Mouse (Mus musculus): ENCODE measurements around the gene Tbc1d4.
"Not testable (repeated sequence)": the region's sequence is repeated elsewhere in the genome, so short reads cannot be mapped to it uniquely, and the experiment has no call there.

The Tbc1d4 gene

GRCm38 (mm10) chr14:101595301-101596080 lies 13.5 kb downstream of the Tbc1d4 start:
- no peak for DNase-seq (ENCODE audit: low spot score in 2 of 2)

GRCm38 (mm10) chr14:101594001-101594400 lies 15.0 kb downstream of the Tbc1d4 start:
- no peak for DNase-seq (ENCODE audit: low spot score in 2 of 2)

- DNase-seq (ENCODE audit: low spot score in 2 of 2): no peak
Observed at GRCm38 (mm10) chr14:101593340-101593739, 15.7 kb downstream of the Tbc1d4 start.

GRCm38 (mm10) chr14:101591101-101591500 lies 17.9 kb downstream of the Tbc1d4 start:
- no peak for DNase-seq (ENCODE audit: low spot score in 2 of 2)

DNA sequence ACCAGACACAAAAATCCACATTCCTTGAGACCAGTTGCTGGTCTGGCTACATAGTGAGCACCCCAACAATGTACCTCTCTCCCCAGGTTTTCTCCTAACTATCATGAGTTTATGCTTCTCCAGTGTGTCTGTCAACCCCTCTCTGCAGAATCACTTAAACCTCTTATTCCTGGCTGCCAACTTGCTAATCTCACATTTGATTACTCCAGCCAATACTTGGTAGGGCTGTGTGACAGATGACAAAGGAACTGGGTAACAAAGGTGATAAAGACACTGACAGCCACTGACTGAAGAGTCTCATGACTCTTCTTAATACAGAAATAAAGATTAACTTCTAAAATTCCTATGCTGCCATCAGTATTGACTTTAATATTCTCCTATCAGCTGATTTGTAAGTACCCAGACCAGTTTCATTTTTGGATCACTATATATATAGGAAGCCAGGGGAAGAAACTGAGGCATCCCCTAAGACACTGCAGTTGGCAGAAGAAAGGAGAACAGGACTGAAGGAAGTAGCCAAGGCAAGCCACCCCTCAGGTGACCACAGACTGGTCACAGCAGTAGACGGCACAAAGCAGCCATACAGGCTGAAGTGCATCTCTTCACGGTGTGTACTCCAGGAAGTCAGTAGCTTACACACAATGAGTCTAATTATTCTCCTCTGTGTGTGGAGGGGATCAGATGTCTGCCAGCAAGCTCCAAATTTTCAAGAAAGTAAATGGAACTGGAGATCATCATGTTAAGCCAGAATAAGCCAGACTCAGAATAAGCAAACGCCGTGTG lies 20.6 kb downstream of the Tbc1d4 start:
- not testable (repeated sequence) for DNase-seq (ENCODE audit: low spot score in 2 of 2)

DNA sequence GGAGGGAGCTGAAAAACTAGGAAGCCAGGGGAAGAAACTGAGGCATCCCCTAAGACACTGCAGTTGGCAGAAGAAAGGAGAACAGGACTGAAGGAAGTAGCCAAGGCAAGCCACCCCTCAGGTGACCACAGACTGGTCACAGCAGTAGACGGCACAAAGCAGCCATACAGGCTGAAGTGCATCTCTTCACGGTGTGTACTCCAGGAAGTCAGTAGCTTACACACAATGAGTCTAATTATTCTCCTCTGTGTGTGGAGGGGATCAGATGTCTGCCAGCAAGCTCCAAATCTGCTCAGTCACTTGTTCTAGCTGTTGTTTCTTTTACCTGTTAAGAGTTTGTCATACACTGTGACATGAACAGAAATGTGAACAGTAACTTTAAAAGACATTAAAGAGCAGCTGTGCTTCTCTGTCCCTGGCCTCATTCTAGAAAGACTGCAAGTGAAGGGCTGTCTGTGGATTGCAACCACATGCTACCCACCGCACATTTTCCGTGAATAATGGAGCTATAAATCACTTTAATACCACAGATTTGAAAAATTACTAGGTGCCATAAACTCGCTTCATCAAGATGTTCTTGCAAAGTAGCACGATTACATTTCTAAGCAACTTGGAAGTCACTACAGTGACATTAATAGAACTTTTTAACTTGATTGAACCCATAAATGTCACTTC lies 21.5 kb downstream of the Tbc1d4 start:
- not testable (repeated sequence) for DNase-seq (ENCODE audit: low spot score in 2 of 2)

- DNase-seq (ENCODE audit: low spot score in 2 of 2): no peak
Observed at GRCm38 (mm10) chr14:101586096-101586495, 22.9 kb downstream of the Tbc1d4 start.

DNA sequence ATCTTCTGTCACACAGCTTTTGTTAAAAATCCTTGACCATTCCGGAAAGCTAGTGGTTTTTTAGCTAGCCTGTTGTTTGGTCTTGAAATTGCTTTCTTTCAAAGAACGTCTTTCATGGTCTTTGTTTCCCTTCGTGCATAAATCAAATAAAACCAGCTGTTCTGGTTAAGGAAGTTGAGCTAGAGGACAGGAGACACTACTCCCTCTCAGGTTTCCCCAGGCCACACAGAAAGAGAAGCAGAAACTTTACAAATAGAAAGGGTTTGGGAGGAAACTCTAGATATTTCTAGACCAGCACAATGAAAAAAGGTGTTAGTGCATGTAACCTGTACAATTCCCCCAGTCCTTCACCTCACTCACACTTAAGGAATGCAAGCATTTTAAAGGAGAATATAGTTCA lies 33.3 kb downstream of the Tbc1d4 start:
- no peak for DNase-seq (ENCODE audit: low spot score in 2 of 2)

DNA sequence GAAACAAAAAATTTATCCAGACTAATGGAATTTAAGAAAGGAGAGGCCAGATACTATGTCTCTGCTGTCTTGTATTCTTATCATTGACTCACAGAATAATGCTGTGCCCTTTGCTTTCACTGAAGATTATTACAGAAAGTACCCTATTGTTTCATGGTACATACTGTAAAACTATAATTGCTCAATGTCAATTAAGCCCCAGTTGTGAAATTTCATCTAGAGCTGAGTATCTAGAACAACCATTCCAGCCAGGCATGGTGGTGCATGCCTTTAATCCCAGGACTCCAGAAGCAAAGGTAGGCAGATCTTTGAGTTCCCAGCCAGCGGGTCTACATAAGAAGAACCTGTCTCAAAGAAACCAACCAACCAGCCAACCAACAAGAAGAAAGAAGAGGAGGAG lies 34.5 kb downstream of the Tbc1d4 start:
- DNase-seq (ENCODE audit: low spot score in 2 of 2): no peak

DNA sequence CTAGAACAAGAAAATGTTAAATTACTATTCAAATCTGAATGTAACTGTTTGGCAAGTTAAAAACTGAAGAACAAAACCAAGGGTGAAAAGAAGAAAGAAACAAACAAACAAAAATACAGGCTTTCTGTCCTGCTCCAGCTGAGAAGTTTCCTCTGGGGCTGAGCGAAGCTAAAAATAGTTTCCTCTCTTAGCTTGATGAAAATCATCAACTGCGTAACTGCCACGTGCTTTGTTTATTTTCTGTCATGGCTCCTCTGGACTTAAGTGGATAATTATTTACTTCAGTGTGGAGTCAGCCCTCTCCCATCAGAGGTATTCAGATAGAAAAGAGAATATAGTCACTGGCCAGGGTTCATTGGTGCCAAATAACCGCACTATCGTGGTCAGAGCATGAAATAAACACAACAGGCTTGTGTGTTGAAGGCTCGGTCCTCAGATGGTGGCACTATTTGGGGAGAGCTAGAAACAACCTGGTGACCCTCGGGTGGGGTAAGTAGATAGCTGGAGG lies 35.8 kb downstream of the Tbc1d4 start:
- DNase-seq (ENCODE audit: low spot score in 2 of 2): no peak

DNA sequence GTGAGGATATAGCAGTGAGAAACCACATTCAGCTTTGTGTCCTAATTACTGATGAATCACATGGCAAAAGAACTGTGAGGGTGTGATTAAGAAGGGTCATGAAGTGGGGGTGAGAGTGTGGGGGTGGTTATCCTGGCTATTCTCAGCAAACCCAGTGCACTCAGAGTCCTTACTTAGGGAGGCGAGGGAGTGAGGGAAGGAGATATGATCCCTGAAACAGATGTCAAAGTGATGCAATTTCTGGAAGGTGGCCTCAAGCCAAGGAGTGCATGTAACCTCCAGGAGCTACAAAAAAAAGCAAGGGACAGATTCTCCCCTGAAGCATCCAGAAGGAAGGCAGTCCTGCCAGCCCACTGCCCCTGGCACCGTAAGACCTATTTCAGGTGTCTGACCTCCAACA lies 40.2 kb downstream of the Tbc1d4 start:
- no peak for DNase-seq (ENCODE audit: low spot score in 2 of 2)

- DNase-seq (ENCODE audit: low spot score in 2 of 2): no peak
Observed at GRCm38 (mm10) chr14:101566717-101567116, 42.3 kb downstream of the Tbc1d4 start.

DNA sequence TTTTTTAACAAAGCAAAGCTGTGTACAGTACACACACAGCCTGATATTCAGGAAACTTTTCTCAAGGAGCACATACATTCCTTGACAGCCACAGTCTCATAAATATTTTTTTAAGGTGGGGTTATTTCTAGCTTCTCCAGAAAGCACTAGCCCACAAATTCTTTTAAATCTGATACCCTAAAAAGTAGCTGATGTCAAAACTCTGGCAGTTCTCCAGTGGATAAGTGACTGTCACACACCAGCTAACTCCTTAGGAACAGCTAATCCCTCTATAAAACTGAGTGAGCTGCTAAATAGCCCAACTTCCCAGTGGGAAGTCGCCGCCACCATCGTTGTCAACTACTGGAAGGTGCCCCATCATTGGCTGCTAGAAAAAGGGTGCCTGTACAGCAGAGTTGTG lies 43.3 kb downstream of the Tbc1d4 start:
- no peak for DNase-seq (ENCODE audit: low spot score in 2 of 2)

GRCm38 (mm10) chr14:101561251-101561701 lies 47.7 kb downstream of the Tbc1d4 start:
- no peak for DNase-seq (ENCODE audit: low spot score in 2 of 2)

DNA sequence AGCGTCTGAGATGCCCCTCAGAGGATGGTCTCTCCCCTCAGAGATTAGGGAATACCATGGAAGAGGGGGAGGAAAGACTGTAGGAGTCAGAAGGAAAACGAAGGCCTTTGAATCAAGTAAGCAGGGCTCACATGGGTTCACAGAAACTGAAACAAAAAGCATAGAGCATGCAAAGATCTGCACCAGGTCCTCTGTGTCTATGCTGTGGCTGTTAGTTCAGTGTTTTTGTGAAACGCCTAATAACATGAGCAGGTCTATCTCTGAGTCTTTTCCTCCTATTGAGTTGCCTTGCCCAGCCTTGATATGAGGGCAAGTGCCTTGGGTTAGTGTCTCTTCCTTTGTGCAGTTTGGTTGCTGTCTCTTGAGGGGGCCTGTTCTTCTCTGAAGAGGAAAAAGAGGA lies 49.5 kb downstream of the Tbc1d4 start:
- no peak for DNase-seq (ENCODE audit: low spot score in 2 of 2)

- no peak for DNase-seq (ENCODE audit: low spot score in 2 of 2)
Observed at GRCm38 (mm10) chr14:101548885-101549573, 60.0 kb downstream of the Tbc1d4 start.

GRCm38 (mm10) chr14:101541863-101542262 lies 67.1 kb downstream of the Tbc1d4 start:
- DNase-seq (ENCODE audit: low spot score in 2 of 2): no peak

DNA sequence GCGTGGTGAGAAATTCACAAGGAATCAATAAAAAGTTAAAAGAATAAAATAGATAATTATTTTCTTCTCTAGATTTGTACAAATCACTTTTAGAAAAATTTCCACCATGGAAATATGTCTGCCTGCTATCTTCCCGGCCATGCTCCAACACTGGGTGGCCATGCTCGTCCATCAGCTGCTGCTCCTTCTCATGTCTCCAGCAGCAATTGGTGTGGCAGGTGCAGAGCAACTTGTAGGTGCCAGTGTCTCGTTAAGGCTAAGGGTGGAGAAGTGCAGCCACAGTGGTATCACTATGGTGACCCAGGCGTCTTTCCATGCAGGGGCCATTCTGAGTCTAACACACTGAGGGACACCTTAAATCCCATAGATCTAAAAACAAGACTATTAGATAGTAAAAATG lies 67.8 kb downstream of the Tbc1d4 start:
- DNase-seq (ENCODE audit: low spot score in 2 of 2): no peak

DNA sequence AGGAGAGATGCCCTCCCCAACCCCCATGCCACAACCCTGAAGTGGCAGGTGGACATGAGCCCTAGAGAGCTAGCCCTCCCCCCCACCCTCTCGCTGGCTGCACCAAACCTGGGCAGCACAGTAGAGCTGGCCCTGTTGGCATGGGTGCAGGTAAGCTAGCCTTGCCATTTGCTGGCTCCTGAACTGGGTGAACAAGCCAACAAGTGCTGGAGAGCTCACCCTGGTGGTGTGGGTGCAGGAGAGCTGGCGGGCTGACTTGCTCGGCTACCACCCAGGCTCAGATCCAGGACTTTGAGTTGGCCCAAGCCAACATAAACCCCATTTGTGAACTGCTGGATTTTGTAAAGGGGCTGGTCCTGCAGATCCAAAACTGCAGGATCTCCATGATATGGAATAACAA lies 68.5 kb downstream of the Tbc1d4 start:
- DNase-seq (ENCODE audit: low spot score in 2 of 2): no peak

DNA sequence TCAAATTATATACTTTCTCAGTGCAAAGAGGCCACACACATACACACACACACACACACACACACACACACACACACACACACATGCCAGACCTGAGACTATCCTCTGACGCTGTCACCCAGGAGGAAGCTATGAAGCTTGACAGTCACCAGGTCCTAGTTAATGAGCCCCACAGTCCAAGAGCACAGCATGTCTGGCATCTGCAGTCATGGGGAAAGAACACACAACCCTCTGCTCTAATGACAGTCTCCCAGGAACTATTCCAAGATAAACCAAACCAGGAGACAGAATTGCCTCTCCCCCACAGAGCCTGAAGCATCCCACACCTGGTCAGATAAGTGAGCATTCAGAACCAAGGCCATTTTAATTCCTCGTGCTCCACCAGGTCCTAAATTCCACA lies 71.1 kb downstream of the Tbc1d4 start:
- DNase-seq (ENCODE audit: low spot score in 2 of 2): no peak

DNA sequence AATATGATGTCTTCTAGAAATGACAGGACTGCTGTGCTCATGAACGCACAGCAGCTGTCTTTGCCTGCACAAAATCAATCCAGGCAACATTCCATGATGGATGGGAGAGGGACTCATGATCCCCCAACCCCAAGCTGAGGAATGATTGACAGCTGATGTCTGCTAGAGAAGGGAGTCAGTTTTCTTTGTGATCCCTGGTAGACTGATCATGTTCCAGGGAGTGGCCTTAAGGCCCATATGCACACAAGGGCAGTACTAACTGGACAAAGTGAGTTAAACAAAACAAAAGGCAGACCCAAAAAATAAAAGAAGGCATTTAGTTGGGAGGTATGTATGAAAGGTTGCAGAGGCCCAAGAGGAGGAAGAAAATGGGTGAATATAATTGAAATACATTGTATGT lies 71.6 kb downstream of the Tbc1d4 start:
- no peak for DNase-seq (ENCODE audit: low spot score in 2 of 2)
